Mouse (Mus musculus) right cerebral cortex, adult 18-20 months (tissue): ENCODE results near the gene Gm9767.

ENCODE experiments used
- DNase-seq: peaks from one replicate; pipeline ENCODE4 v3.0.0; 2022; ENCODE audit warnings: mixed read lengths

Gm9767 gene

DNA sequence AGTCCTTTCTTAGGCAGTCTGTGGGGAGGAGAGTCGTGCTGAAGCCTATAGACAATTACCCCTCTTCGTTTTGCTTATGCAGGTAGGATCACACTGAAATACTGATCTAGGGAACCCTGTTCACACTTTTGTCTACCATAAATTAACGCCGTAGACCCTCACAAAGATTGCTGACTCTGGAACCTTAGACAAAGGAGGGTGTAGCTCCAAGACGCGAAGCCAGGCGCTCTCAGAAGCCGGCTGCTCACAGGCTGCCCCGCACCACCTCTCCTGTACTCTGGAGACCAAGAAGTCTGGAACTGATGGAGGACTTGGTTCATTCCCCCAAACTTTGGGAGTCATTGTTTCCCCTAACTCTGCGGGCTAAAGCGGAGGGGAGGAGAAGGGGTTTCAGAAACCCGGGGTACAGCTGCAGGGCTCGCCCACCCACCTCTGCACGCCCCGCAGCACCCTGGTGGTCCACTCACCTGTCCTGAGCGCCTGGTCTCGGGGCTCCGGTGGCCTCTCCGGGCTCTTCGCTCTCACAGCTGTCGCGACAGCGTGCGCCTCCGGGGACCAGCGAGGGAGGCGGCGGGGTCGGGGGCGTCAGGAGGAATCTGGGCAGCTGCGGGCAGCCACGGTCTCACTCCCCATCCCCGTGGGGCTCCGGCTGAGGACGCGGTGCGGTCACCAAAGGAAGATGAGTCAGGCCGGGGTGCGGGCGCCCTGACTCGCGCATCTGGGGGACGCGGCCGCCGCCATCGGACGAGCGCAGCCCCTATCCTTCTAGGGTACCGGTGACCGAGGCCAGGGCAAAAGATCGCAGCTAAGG, at the start of gene Gm9767:
Gm9767 (plus strand) TSS at position 585 of the 811 bp plus-strand sequence.
- peak; percentile 38 for DNase-seq

DNA sequence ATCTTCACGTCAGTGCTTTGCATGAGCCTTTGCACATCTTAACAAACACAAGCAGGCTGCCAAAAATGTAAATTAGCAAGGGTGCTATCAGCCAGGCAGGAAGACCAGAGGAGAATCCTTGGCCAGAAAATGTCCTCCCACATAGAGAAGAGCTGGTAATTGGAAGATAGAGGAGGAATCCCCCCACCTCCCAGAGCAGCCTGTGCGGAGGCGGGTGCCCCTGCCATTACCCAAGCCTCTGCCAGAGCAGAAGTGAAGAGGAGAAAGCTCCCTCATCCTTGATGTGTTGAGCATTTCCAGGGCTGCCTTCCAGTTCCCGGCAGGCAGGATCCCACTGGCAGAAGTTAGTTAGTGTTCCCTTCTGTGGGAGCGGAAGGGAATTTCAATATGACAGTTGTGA, 43.1 kb upstream of the Gm9767 start:
- DNase-seq = peak; percentile 92

DNA sequence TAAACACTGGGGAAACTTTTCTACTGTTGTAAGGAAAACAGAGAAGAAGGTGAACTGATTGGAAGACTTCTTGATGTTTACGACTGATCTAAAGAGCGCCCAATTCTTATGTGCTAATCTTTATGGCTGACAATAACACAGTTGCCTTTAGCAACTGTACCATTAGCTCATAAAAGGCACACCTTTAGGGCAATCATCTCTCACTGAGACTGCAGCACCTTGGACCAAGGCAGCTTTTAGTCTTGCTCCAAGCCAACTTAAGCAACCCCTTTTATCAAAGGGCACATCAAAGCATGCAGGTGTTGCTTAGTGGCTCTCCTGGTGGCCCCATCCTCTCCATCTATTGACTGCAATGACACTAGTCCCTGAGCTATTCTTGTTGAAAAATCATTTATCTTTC, 26.9 kb upstream of the Gm9767 start:
- no peak for DNase-seq

DNA sequence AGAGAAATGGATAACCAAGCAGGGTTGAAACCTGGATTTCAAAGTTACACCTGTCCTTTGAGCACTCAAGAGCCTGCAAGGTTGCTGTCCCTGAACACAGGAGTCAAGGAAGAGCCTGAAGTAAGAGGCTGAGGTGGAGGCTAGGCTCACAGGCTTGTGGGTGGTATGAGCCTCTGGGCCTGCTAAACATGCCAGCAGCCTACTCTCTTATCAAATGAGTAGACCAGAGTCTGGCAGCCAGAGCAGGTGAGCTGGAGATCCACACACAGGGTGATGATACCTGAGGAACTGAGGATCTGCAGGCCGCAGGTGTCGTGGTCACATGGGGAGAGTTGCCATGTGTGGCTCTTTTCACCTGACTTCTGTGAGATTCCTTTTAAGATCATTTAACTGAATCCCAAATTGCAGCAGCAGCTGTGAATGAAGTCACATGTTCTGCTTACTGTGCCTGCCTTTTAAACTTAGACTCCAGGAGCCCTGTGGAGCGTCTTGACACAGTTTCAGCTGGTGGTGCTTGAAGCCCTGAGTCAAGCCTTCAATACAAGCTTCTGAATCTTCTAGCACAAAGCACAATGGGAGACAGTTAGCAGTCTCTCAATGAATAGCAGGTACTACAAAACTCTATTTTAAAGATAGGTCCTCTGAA, 18.3 kb upstream of the Gm9767 start:
- peak; percentile 42 for DNase-seq

DNA sequence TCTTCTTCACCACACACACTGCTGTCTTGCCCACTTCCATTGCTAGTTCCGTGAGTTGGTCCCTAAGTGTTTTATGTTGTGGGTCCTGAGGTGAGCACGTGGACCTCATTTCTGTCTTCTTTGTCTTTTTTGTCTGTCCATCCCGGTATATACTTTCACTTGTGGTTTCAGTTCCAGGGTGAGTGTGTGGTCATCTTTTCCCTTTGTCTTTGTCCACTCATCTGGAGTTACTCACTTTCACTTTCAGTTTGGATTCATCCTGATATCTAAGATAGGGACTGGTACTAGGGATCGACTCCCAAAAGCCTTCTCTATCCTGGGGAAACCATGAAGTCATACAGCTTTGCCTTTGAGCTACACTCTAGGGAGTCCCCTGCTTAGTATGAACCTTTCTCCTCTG, 15.0 kb upstream of the Gm9767 start:
- DNase-seq = no peak

DNA sequence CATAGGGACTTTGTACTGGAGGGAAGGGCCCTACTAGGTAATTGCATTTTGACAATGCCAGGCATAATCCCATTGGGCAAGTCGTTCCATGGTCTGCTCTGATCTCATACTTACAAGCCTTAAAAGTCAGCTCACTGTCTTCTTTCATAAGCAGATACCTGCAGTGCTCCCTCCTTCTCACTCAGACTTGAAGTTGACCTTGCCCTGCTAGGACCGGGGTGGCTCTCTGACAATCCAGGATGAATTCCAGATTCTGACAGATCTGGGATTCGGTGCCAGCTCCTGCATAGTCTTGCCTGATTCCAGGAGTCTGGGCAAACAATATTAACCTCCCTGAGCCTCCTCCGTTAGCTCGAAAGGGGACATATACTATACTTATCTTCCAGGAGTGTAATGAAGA, 6.1 kb upstream of the Gm9767 start:
- no peak for DNase-seq

DNA sequence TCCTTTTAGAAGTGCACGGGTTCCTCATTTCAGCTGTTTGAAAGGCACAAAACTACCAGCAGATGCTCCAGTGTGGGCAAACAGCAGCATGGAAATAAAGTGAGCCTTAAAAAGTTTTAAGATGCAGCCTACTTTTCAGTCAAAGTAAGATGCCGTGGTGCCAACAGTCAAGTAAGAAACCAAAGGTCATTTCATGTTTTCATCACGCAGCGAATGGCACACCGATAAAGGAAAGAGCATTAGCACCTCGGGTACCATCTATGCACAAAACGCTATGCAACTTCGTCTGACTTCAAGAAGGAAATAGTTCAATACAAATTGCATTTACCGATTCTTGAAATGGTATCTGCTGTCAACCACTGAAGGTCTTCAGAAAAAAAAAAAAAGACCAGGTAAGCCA, 1.1 kb upstream of the Gm9767 start:
- no peak for DNase-seq

DNA sequence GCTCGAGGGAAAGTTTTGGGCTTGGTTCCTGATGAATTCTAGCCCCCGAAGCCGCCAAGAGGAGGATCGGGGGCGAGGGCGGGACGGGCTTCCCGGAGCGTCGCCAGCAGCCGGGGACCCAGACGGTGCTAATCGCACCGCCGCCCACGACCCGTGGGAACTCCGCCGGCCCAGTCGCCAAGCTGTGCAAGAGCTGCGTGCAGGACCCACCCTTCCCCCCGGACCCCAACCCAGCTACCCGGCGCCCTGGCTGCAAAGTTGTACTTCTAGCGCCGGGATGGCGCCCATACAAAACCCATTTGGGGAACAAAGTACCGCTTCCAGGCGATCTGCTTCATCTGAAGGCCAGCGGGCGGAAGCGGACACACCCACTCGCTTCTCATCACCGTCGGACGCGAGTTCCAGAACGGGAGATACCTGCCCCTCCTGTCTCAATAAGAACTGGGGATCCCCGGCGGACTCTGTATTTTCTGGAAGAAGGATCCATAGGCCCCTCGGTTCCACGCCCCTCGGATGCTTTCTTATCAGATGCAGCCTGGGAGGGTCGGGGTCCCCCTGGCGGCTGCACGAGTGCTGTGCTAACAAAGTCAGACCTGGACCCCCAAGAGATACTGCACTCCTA, 577 bp downstream of the Gm9767 start, which contains the start of gene Tmem200a:
Tmem200a (minus strand) TSS at position 532 of the 622 bp plus-strand sequence.
- peak; percentile 68 for DNase-seq

DNA sequence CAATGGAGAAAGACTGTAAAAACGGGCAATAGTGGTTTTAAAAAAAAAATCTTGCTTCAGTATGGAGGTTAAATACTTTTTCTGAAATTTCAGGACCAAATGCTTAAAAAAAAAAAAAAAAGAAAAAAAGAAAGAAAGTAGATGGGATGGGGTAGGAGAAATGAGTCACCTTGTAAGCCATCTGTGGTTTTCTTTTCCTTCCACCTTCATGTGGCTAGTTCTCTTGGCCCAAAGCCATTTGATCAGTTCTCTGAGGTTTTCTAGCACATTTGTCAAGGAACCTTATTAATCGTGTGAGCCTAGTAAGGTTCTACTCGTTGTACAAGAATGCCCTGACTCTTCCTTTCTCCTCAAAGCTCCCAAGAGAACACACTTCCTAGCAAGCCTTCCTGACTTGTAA, 1.6 kb downstream of the Gm9767 start:
- no peak for DNase-seq

DNA sequence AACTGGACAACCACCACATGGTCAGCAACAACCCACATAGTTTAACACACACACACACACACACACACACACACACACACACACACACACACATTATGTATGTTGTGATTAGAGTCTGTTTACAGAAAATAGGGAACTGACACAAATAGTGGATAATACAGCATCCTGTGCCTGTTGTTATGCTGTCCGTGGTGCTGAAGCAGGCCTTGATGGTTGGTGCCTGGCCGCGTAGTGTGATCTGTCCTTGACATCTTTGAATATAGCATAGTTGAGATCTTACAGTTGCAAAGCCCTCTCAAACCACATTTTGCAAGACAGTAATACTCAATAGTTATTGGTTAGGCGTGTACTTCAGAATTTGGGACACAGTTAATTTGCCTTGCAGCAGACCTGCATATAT, 4.0 kb downstream of the Gm9767 start:
- no peak for DNase-seq

DNA sequence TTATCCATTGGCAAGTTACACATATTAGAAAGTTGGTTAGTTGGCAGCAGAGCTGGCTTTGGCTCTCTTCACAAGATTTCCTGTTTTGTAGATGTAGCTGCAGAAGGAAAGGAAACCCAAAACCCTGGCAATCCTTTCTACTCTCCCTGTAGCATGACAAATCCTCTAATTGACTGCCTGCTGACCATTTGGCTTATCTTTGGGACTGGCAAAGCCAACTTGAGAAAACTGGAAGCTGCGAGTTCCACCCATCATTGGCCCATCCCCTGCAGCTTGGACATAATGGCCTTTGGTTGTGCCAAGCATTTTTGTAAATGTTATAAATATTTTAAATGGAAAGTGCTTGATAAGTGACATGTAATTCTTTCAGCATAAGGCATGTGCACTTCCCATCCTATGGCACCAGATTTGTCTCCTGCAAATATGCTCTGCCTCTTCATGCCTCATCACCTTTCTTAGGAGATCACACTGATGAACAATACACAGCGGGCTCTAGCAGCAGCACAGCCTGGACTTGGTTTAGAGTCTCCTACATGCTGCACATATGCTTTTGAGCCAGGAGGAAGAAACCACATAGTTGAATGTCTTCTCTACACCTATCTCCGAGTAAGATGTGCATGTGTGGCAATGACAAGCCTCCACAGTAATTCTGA, 25.4 kb downstream of the Gm9767 start:
- DNase-seq = no peak

DNA sequence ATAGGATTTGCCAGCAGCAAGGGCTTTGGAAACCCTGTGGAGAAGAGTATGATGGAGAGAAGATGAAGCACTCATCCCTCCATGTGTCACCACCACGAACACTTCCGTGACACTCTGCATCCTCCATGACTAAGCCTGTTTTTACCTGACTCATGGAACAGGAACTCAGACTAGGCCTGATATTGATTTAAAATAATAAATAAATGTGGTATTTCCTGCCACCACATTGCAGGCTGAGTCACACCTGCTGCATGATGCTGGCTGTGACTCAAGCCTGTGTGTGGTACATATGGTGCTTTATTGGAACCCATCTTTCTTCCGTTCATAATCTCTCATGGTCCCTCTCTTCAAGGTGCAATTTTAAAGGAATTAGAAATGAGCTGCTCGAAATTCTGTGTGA, 36.4 kb downstream of the Gm9767 start:
- peak; percentile 6 for DNase-seq

DNA sequence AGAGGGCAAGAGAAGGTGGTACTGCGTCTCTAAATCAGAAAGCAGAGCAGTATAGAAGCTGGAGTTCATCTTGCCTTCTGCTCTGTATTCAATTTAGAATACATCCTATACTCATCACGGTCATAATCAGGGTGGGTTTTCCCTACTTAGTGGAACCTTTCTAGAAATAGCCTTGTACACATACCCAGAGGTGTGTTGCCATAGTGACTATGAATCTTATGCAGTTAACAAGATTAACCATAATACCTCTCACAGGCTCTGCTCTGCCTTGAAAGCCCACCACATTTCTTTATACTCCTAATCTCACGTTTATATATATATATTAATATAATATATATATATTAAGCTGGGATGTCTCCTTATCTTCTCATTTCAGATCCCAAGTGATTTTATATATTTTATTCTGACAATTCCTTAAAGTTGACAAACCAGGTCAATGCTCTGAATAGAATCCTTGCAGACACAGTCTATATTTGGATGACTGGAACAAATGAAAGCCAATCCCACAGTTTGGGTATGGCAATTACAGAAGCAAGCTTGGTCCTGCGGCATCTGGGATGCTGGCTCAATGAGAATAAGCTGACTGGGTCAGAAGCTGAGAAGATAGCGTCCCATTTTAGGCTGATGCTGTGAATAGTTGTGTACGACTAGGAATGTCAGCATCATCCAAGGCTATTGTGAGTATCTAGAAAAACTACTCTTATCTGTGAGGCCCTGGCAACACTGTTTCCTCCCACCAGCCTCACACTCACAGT, 41.2 kb downstream of the Gm9767 start:
- DNase-seq = no peak

DNA sequence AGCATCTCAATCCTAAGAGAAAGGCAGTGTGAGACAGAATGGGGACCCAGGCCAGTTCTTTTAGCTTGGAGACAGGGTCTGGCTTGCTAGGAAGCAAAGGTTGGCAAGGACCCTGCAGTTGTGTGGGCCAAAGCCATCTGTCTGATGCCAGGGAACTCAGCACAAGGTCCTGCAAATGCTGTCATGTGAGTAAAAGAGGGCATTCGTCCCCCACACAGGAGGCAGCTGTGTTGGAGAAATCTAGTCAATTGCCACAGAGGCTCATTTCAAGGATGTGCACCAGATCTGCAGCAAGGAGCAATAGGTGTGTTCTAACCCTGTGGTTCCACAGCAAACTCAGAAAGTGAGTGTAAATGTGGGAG, 41.7 kb downstream of the Gm9767 start:
- DNase-seq = no peak
